Mouse (Mus musculus) midbrain, postnatal 0 days (tissue): ENCODE results near the gene Ift140. TPM values are rescaled to one million over a fixed set of nuclear protein-coding genes. Genes with fewer than 3 reads are reported as not detected.
A peak's percentile ranks its signal among the peaks of the same experiment; 100 is the strongest.

ENCODE experiments used
- ATAC-seq: fragments of 200-750 bp; cut with Nextera tagmentation; 2 replicates; pipeline ENCODE4 v1.8.0; 2017; ENCODE audit warnings: moderate number of reproducible peaks, mild to moderate bottlenecking, moderate TSS enrichment, moderate library complexity; ENCODE audit not compliant: low FRiP score
- DNase-seq: peaks from one replicate; pipeline ENCODE4 v3.0.0-alpha.2; 2015; ENCODE audit warnings: low spot score
- H3K27ac ChIP-seq: fragments of 300-500 bp; sonication (generic); 2 replicates; pipeline ENCODE4 v1.5.1; 2014; ENCODE audit warnings: low read depth, mild to moderate bottlenecking, low read length, mixed read lengths
- H3K27me3 ChIP-seq: fragments of 300-500 bp; sonication (generic); 2 replicates; pipeline ENCODE4 v1.6.1; 2014; ENCODE audit warnings: low read length, control low read depth, mixed read lengths; ENCODE audit not compliant: insufficient read depth
- H3K36me3 ChIP-seq: fragments of 300-500 bp; sonication (generic); 2 replicates; pipeline ENCODE4 v1.6.1; 2014; ENCODE audit warnings: low read length, control low read depth, mixed read lengths; ENCODE audit not compliant: insufficient read depth
- H3K4me1 ChIP-seq: fragments of 300-500 bp; sonication (generic); 2 replicates; pipeline ENCODE4 v1.6.1; 2014; ENCODE audit warnings: mild to moderate bottlenecking, control low read depth, antibody characterized with exemption, low read length, mixed read lengths; ENCODE audit not compliant: insufficient read depth
- H3K4me2 ChIP-seq: fragments of 300-500 bp; sonication (generic); 2 replicates; pipeline ENCODE4 v1.6.1; 2014; ENCODE audit warnings: low read depth, mild to moderate bottlenecking, low read length, mixed read lengths; ENCODE audit not compliant: poor library complexity, severe bottlenecking
- H3K4me3 ChIP-seq: fragments of 300-500 bp; sonication (generic); 2 replicates; pipeline ENCODE4 v1.5.1; 2014; ENCODE audit warnings: low read depth, mild to moderate bottlenecking, low read length, moderate library complexity
- H3K9ac ChIP-seq: fragments of 300-500 bp; sonication (generic); replicated peaks from 2 replicates; pipeline ENCODE4 v1.6.1; 2014; ENCODE audit warnings: mild to moderate bottlenecking, low read length, moderate library complexity, mixed read lengths; ENCODE audit not compliant: poor library complexity, severe bottlenecking
- H3K9me3 ChIP-seq: fragments of 300-500 bp; sonication (generic); 2 replicates; pipeline ENCODE4 v1.6.1; 2016; ENCODE audit warnings: low read length, control low read depth
- CTCF ChIP-seq: IDR thresholded peaks from 2 replicates; pipeline ENCODE4 v1.5.1; 2016; ENCODE audit warnings: antibody characterized with exemption, mild to moderate bottlenecking
- WGBS: fragments of 180-500 bp; shearing (Covaris S2); extraction: QIAGEN DNeasy Blood & Tissue Kit; methylation state at CpG from one replicate; pipeline ENCODE4 v1.1.7; 2014; 5-methylcytosine and 5-hydroxymethylcytosine counted together
- polyA plus RNA-seq: library from polyadenylated mRNA; unstranded; fragments of >200 nt; fragmentation: Nextera tagmentation; extraction: Ambion mirVana; gene quantifications from 2 replicates; pipeline ENCODE4 v1.2.1, GENCODE M21; 2015
- total RNA-seq: library from RNA; depleted of rRNA; stranded (reverse); fragments of >200 nt; gene quantifications from 2 replicates; pipeline ENCODE4 v1.2.3, GENCODE M21; 2014; rRNA removed

The Ift140 gene
- total and polyA plus RNA-seq, 2 experiments from 2014 or later, result 13.5 to 39.8 TPM

DNA sequence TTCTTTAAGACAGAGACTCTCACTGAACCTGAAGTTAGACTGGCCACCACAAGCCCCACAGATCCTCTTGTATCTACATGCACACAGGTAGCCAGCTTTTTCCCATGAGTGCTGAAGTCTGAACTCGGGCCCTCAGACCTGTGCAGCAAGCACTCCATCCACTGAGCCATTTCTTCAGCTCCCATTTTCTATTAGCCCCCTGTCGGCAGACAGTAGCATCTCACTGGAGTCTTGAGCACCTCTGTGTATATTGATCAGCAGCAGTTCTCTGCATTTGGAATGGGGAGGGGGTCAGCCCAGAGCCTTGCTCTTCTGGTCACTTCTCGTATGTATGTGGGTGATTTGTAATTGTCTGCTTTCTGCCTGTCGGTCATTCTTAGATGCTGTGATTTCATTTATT lies 124.1 kb downstream of the Ift140 start:
- TF ChIP-seq CTCF, result peak; percentile 49
- Histone ChIP-seq H3K9me3 (no peaks in the 10 kb centered on the region), H3K9ac (no peak overlapping the region), H3K4me3 (no peak overlapping the region), H3K27ac (no peak overlapping the region), H3K27me3 (no peaks in the 10 kb centered on the region), H3K4me2 (no peak overlapping the region), H3K36me3 (peaks cover 6% of the 10 kb centered on the region; the same call in 1 of the 2 replicates), H3K4me1 (no peaks in the 10 kb centered on the region)
- 70% methylated on average over 4 of the region's 4 CpGs for WGBS
- DNase-seq (no peak), ATAC-seq (no peak)

Other genes with a start within 250 kb of the Ift140 start
- gene Meiob, start 211.8 kb upstream of the Ift140 start, total RNA-seq, result not detected in 2 replicates
- 0.12 TPM in 1 of 2 replicates, not detected in the other for gene Meiob, start 211.8 kb upstream of the Ift140 start, polyA plus RNA-seq
- gene Hagh, start 175.9 kb upstream of the Ift140 start, total RNA-seq, result 73.6 and 119 TPM in 2 replicates
- gene Hagh, start 175.9 kb upstream of the Ift140 start, polyA plus RNA-seq, result 74.0 and 79.5 TPM in 2 replicates
- 11.7 and 14.0 TPM in 2 replicates for gene Fahd1, start 165.7 kb upstream of the Ift140 start, total RNA-seq
- gene Fahd1, start 165.7 kb upstream of the Ift140 start, polyA plus RNA-seq, result 18.2 and 20.8 TPM in 2 replicates
- 0.28 TPM in 1 of 2 replicates, not detected in the other for gene Igfals, start 150.1 kb upstream of the Ift140 start, total RNA-seq
- 0.31 TPM in 1 of 2 replicates, not detected in the other for gene Igfals, start 150.1 kb upstream of the Ift140 start, polyA plus RNA-seq
- 39.6 and 60.2 TPM in 2 replicates for gene Nubp2, start 129.7 kb upstream of the Ift140 start, total RNA-seq
- 55.8 and 63.9 TPM in 2 replicates for gene Nubp2, start 129.7 kb upstream of the Ift140 start, polyA plus RNA-seq
- gene Spsb3, start 129.4 kb upstream of the Ift140 start, total RNA-seq, result 87.5 and 105 TPM in 2 replicates
- gene Spsb3, start 129.4 kb upstream of the Ift140 start, polyA plus RNA-seq, result 100 and 110 TPM in 2 replicates
- 29.7 and 31.7 TPM in 2 replicates for gene Eme2, start 121.0 kb upstream of the Ift140 start, total RNA-seq
- 20.2 and 22.5 TPM in 2 replicates for gene Eme2, start 121.0 kb upstream of the Ift140 start, polyA plus RNA-seq
- 43.8 and 46.1 TPM in 2 replicates for gene Mrps34, start 121.0 kb upstream of the Ift140 start, total RNA-seq
- gene Mrps34, start 121.0 kb upstream of the Ift140 start, polyA plus RNA-seq, result 128 and 131 TPM in 2 replicates
- 54.4 and 65.3 TPM in 2 replicates for gene Nme3, start 119.6 kb upstream of the Ift140 start, total RNA-seq
- 98.3 and 105 TPM in 2 replicates for gene Nme3, start 119.6 kb upstream of the Ift140 start, polyA plus RNA-seq
- 153 and 168 TPM in 2 replicates for gene Mapk8ip3, start 79.1 kb upstream of the Ift140 start, total RNA-seq
- 70.5 and 72.5 TPM in 2 replicates for gene Mapk8ip3, start 79.1 kb upstream of the Ift140 start, polyA plus RNA-seq
- gene Jpt2, start 55.4 kb upstream of the Ift140 start, total RNA-seq, result 60.7 and 61.0 TPM in 2 replicates
- 64.5 and 66.7 TPM in 2 replicates for gene Jpt2, start 55.4 kb upstream of the Ift140 start, polyA plus RNA-seq
- 17.4 and 22.3 TPM in 2 replicates for gene Cramp1l, start 297 bp upstream of the Ift140 start, total RNA-seq
- gene Cramp1l, start 297 bp upstream of the Ift140 start, polyA plus RNA-seq, result 2.7 and 3.2 TPM in 2 replicates
- gene Tmem204, start 67.5 kb downstream of the Ift140 start, total RNA-seq, result 11.1 and 11.2 TPM in 2 replicates
- 8.2 and 8.3 TPM in 2 replicates for gene Tmem204, start 67.5 kb downstream of the Ift140 start, polyA plus RNA-seq
- gene Telo2, start 99.9 kb downstream of the Ift140 start, total RNA-seq, result 45.0 and 56.3 TPM in 2 replicates
- gene Telo2, start 99.9 kb downstream of the Ift140 start, polyA plus RNA-seq, result 34.9 and 36.5 TPM in 2 replicates
- 0.42 TPM in 1 of 2 replicates, not detected in the other for gene Ptx4, start 104.7 kb downstream of the Ift140 start, total RNA-seq
- gene Ptx4, start 104.7 kb downstream of the Ift140 start, polyA plus RNA-seq, result 0.20 and 0.59 TPM in 2 replicates
- gene Clcn7, start 117.3 kb downstream of the Ift140 start, total RNA-seq, result 37.9 and 39.5 TPM in 2 replicates
- 25.5 and 26.7 TPM in 2 replicates for gene Clcn7, start 117.3 kb downstream of the Ift140 start, polyA plus RNA-seq
- gene Ccdc154, start 146.4 kb downstream of the Ift140 start, total RNA-seq, result not detected in 2 replicates
- not detected in 2 replicates for gene Ccdc154, start 146.4 kb downstream of the Ift140 start, polyA plus RNA-seq
- gene Gm38655, start 159.4 kb downstream of the Ift140 start, total RNA-seq, result 0.57 TPM in 1 of 2 replicates, not detected in the other
- gene Gm38655, start 159.4 kb downstream of the Ift140 start, polyA plus RNA-seq, result not detected in 2 replicates
- 16.8 and 17.9 TPM in 2 replicates for gene BC003965, start 168.5 kb downstream of the Ift140 start, total RNA-seq
- 30.2 and 30.3 TPM in 2 replicates for gene BC003965, start 168.5 kb downstream of the Ift140 start, polyA plus RNA-seq
- gene Unkl, start 172.3 kb downstream of the Ift140 start, total RNA-seq, result 34.1 and 34.7 TPM in 2 replicates
- gene Unkl, start 172.3 kb downstream of the Ift140 start, polyA plus RNA-seq, result 17.3 and 19.5 TPM in 2 replicates
- 97.2 and 104 TPM in 2 replicates for gene Gnptg, start 224.0 kb downstream of the Ift140 start, total RNA-seq
- gene Gnptg, start 224.0 kb downstream of the Ift140 start, polyA plus RNA-seq, result 127 and 134 TPM in 2 replicates
- gene Tsr3, start 224.1 kb downstream of the Ift140 start, total RNA-seq, result 39.6 and 40.1 TPM in 2 replicates
- 74.2 and 76.2 TPM in 2 replicates for gene Tsr3, start 224.1 kb downstream of the Ift140 start, polyA plus RNA-seq
- 94.2 and 98.4 TPM in 2 replicates for gene Baiap3, start 240.3 kb downstream of the Ift140 start, total RNA-seq
- gene Baiap3, start 240.3 kb downstream of the Ift140 start, polyA plus RNA-seq, result 48.4 and 49.9 TPM in 2 replicates